Mouse (Mus musculus): ENCODE results near the gene Gm36210. TPM values are rescaled to one million over a fixed set of nuclear protein-coding genes. Genes with fewer than 3 reads are reported as not detected.
"Not testable (repeated sequence)": the region's sequence is repeated elsewhere in the genome, so short reads cannot be mapped to it uniquely, and the experiment has no call there.

The Gm36210 gene
- total and polyA plus RNA-seq, 3 experiments: 0.15 to 0.97 TPM; not detected in 1

DNA sequence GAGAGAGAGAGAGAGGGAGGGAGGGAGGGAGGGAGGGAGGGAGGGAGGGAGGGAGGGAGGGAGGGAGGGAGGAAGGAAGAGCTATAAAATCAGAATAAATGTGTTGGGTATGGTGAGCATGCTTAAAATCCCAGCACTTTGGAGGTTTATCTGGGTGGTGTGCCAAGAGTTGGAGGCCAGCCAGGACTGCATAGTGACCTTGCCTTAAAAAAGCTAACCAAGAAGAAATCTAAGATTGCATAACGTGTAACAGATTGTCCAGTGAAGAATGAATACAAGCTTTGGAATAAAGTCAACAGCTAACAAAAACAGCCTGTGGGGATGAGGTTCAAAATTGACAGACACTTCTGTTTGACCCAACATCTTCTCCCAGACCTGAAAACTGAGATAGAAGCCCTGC, 43.3 kb downstream of the Gm36210 start:
- Histone ChIP-seq H3K27ac (ENCODE audit: control insufficient read depth, low read depth, low read length) (no peak overlapping the region), H3K36me3 (ENCODE audit: control insufficient read depth in 1 of 2, insufficient read depth in 2 of 2, low read length in 2 of 2) (no peaks in the 10 kb centered on the region; a peak in 1 of 4 replicates), H3K4me1 (ENCODE audit: control insufficient read depth in 1 of 2, insufficient read depth in 2 of 2, low read length in 2 of 2) (no peaks in the 10 kb centered on the region), H3K27me3 (ENCODE audit: control insufficient read depth in 1 of 2, insufficient read depth in 2 of 2, low read length in 2 of 2) (no peaks in the 10 kb centered on the region; a peak in 1 of 4 replicates), H3K79me2 (ENCODE audit: control insufficient read depth, insufficient read depth, low read length, poor library complexity) (no peaks in the 10 kb centered on the region; the same call in 1 of the 2 replicates), H3K9me3 (replicated peaks; ENCODE audit: insufficient read depth, low read length) (no peaks in the 10 kb centered on the region), H3K4me3 (ENCODE audit: control insufficient read depth in 1 of 2, insufficient read depth in 1 of 2, low read depth in 2 of 2, low read length in 2 of 2) (no peak overlapping the region), H3K9ac (ENCODE audit: control insufficient read depth, low read depth, low read length, poor library complexity, severe bottlenecking) (no peak overlapping the region)
- peak; percentile 18 for DNase-seq (ENCODE audit: low read depth, low spot score)
- TF ChIP-seq MAX (IDR thresholded peaks at IDR 0.05; ENCODE audit: low read length) (no peak), GABPA (IDR thresholded peaks at IDR 0.05; ENCODE audit: low read depth, low read length) (no peak), TAL1 (IDR thresholded peaks at IDR 0.05; ENCODE audit: low read length) (no peak), ETS1 (IDR thresholded peaks at IDR 0.05; ENCODE audit: low read depth, low read length) (no peak), ZC3H11A (IDR thresholded peaks at IDR 0.05; ENCODE audit: low read depth, low read length) (no peak), MAZ (IDR thresholded peaks at IDR 0.05; ENCODE audit: low read depth, low read length) (no peak), EP300 (IDR thresholded peaks at IDR 0.05; ENCODE audit: low read depth in 1 of 2, low read length in 2 of 2) (no peak), NRF1 (IDR thresholded peaks at IDR 0.05; ENCODE audit: insufficient read depth, low read depth, low read length, poor library complexity, severe bottlenecking) (no peak), ZNF384 (IDR thresholded peaks at IDR 0.05; ENCODE audit: low read depth, low read length) (no peak), USF2 (IDR thresholded peaks at IDR 0.05; ENCODE audit: borderline replicate concordance in 1 of 2, insufficient read depth in 1 of 2, low read depth in 1 of 2, low read length in 2 of 2) (no peak), RCOR1 (IDR thresholded peaks at IDR 0.05; ENCODE audit: low read depth, low read length) (no peak; the same call in 1 of the 2 replicates), TBP (IDR thresholded peaks at IDR 0.05; ENCODE audit: low read depth, low read length) (no peak)

DNA sequence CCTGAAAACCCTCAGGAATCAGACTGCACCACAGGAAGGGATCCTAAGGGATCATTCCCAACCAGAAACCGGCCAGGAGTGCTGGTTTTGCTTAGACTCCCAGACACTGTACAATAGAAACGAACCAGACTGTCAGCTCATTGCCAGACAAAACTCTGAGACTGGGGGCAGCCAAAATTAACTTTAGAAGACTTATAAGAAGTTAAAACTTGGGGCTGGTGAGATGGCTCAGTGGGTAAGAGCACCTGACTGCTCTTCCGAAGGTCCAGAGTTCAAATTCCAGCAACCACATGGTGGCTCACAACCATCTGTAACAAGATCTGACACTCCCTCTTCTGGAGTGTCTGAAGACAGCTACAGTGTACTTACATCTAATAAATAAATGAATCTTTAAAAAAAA, 45.4 kb downstream of the Gm36210 start:
- H3K36me3 ChIP-seq (ENCODE audit: control insufficient read depth in 1 of 2, insufficient read depth in 2 of 2, low read length in 2 of 2); H3K27me3 ChIP-seq (ENCODE audit: control insufficient read depth in 1 of 2, insufficient read depth in 2 of 2, low read length in 2 of 2); H3K9ac ChIP-seq (ENCODE audit: control insufficient read depth, low read depth, low read length, poor library complexity, severe bottlenecking); H3K4me3 ChIP-seq (ENCODE audit: control insufficient read depth in 1 of 2, insufficient read depth in 1 of 2, low read depth in 2 of 2, low read length in 2 of 2); H3K4me1 ChIP-seq (ENCODE audit: control insufficient read depth in 1 of 2, insufficient read depth in 2 of 2, low read length in 2 of 2); H3K27ac ChIP-seq (ENCODE audit: control insufficient read depth, low read depth, low read length); H3K79me2 ChIP-seq (ENCODE audit: control insufficient read depth, insufficient read depth, low read length, poor library complexity); DNase-seq (ENCODE audit: low read depth, low spot score); H3K9me3 ChIP-seq (replicated peaks; ENCODE audit: insufficient read depth, low read length): not testable (repeated sequence)

DNA sequence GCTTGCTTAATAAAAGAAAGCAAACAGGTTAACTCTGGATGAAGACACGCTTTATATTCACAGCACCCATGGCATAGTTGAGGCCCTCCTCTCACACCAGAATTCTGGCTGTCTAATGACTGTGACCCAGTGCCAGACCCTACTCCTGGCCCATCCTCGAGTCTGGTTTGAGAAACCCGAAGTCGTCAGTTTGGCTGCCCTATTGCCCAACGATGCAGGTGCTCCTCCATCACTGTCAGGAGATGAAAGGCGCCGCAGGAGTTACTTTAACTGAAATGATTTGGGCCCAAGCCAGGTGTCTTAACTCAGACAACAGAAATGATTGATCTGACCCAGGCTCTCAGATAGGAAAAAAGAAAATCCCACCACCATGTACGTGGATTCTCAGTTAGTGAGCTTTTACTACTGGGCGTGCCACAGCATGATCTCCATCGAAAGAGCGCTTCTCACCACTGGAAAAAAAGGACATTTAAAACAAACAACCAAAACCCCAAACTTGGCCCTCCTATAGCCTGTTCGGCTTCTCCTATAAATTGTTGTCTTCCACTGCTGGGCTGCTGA, 46.8 kb downstream of the Gm36210 start:
- H3K9me3 ChIP-seq (replicated peaks; ENCODE audit: insufficient read depth, low read length): no peaks in the 10 kb centered on the region

More for the DNA sequence above, 46.8 kb downstream of the Gm36210 start:
- H3K27me3 ChIP-seq (ENCODE audit: control insufficient read depth in 1 of 2, insufficient read depth in 2 of 2, low read length in 2 of 2): no peaks in the 10 kb centered on the region; a peak in 1 of 4 replicates
- H3K4me1 ChIP-seq (ENCODE audit: control insufficient read depth in 1 of 2, insufficient read depth in 2 of 2, low read length in 2 of 2): 0 out of 4 replicates have a peak, but pooled peaks cover 0 to 2% of the 10 kb centered on the region in 2 experiments
- no peak overlapping the region for H3K9ac ChIP-seq (ENCODE audit: control insufficient read depth, low read depth, low read length, poor library complexity, severe bottlenecking)
- TF ChIP-seq POLR2A (IDR thresholded peaks at IDR 0.05; ENCODE audit: control insufficient read depth in 1 of 2, insufficient read depth in 1 of 2, low read depth in 1 of 2, low read length in 2 of 2, poor library complexity in 1 of 2) (no peak), USF2 (IDR thresholded peaks at IDR 0.05; ENCODE audit: borderline replicate concordance in 1 of 2, insufficient read depth in 1 of 2, low read depth in 1 of 2, low read length in 2 of 2) (no peak), TAL1 (IDR thresholded peaks at IDR 0.05; ENCODE audit: low read length) (no peak), KAT2A (conservative IDR thresholded peaks at IDR 0.05; ENCODE audit: low read depth, low read length) (no peak), ZKSCAN1 (IDR thresholded peaks at IDR 0.05; ENCODE audit: low read depth, low read length) (no peak), MEF2A (IDR thresholded peaks at IDR 0.05; ENCODE audit: extremely low read depth, insufficient replicate concordance, low read depth, low read length, poor library complexity, severe bottlenecking) (no peak), BHLHE40 (IDR thresholded peaks at IDR 0.05; ENCODE audit: borderline replicate concordance, low read depth, low read length) (no peak), ZC3H11A (IDR thresholded peaks at IDR 0.05; ENCODE audit: low read depth, low read length) (no peak), USF1 (IDR thresholded peaks at IDR 0.05; ENCODE audit: low read depth, low read length) (no peak), CHD1 (IDR thresholded peaks at IDR 0.05; ENCODE audit: low read depth, low read length) (no peak)
- no peak overlapping the region for H3K27ac ChIP-seq (ENCODE audit: control insufficient read depth, low read depth, low read length)
- no peaks in the 10 kb centered on the region for H3K36me3 ChIP-seq (ENCODE audit: control insufficient read depth in 1 of 2, insufficient read depth in 2 of 2, low read length in 2 of 2)
- no peaks in the 10 kb centered on the region for H3K79me2 ChIP-seq (ENCODE audit: control insufficient read depth, insufficient read depth, low read length, poor library complexity)
- no peak for DNase-seq (ENCODE audit: low read depth, low spot score)
- no peak overlapping the region for H3K4me3 ChIP-seq (ENCODE audit: control insufficient read depth in 1 of 2, insufficient read depth in 1 of 2, low read depth in 2 of 2, low read length in 2 of 2)

Data from MEL (cell line).